Mouse (Mus musculus) spleen, adult 2 months (tissue): ENCODE results near the gene Cldn14.

ENCODE experiments used
- CTCF ChIP-seq: fragments of 200-500 bp; IDR thresholded peaks from 2 replicates; pipeline ENCODE4 v1.5.1; 2011; ENCODE audit warnings: mild to moderate bottlenecking, inconsistent platforms; ENCODE audit not compliant: insufficient read depth, insufficient read length, insufficient replicate concordance; ENCODE audit errors: extremely low read depth
- POLR2A ChIP-seq: fragments of 200-500 bp; IDR thresholded peaks from 2 replicates; pipeline ENCODE4 v1.6.1; 2011; ENCODE audit warnings: low read depth, low read length, inconsistent platforms

DNA sequence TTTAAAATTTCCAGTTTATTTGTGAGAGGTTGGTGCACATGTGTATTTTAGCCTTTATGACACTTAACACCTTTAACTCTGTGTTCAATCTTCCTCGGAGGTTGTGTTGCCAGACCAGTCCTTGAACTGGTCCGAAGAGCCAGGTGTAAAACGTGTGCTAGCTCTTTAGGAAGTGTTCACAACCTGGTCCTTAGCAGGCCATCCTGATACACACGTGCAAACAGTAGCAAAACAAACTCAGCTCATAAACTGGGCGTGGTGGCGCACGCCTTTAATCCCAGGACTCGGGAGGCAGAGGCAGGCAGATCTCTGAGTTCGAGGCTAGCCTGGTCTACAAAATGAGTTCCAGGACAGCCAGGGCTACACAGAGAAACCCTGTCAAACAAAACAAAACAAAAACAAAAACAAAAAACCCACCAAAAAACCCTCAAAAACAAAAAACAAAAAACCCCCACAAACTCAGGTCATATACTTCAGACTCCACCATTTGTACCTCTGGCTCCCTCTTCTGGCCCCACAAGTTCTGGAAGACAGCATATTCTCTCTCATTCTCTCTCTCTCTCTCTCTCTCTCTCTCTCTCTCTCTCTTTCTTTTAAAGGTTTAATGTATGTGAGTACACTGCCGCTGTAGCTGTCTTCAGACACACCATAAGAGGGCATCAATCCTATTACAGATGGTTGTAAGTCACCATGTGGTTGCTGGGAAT is 65.7 kb downstream of the Cldn14 start:
- no peak for TF ChIP-seq CTCF
- TF ChIP-seq POLR2A, result no peak
